Mouse (Mus musculus) lung, postnatal 0 days (tissue): ENCODE data around the gene Vezt. TPM values are rescaled to one million over a fixed set of nuclear protein-coding genes. Genes with fewer than 3 reads are reported as not detected.

Experiments used
- ATAC-seq: fragments of 200-750 bp; cut with Nextera tagmentation; 2 replicates; pipeline ENCODE4 v1.8.0; 2017; ENCODE audit warnings: moderate library complexity
- DNase-seq: peaks from one replicate; pipeline ENCODE4 v3.0.0-alpha.2; 2016; ENCODE audit warnings: low spot score
- H3K27ac ChIP-seq: fragments of 300-500 bp; sonication (generic); 2 replicates; pipeline ENCODE4 v1.5.1; 2014; ENCODE audit warnings: antibody characterized with exemption, mild to moderate bottlenecking, low read length, mixed read lengths
- H3K27me3 ChIP-seq: fragments of 300-500 bp; sonication (generic); replicated peaks from 2 replicates; pipeline ENCODE4 v1.6.1; 2014; ENCODE audit warnings: low read length, mixed read lengths; ENCODE audit not compliant: insufficient read depth
- H3K36me3 ChIP-seq: fragments of 300-500 bp; sonication (generic); 2 replicates; pipeline ENCODE4 v1.6.1; 2014; ENCODE audit warnings: low read length, mixed read lengths; ENCODE audit not compliant: insufficient read depth
- H3K4me1 ChIP-seq: fragments of 300-500 bp; sonication (generic); 2 replicates; pipeline ENCODE4 v1.6.1; 2014; ENCODE audit warnings: antibody characterized with exemption, low read depth, low read length, mixed read lengths; ENCODE audit not compliant: insufficient read depth
- H3K4me2 ChIP-seq: fragments of 300-500 bp; sonication (generic); replicated peaks from 2 replicates; pipeline ENCODE4 v1.6.1; 2014; ENCODE audit warnings: low read depth, mild to moderate bottlenecking, low read length, moderate library complexity, mixed read lengths
- H3K4me3 ChIP-seq: fragments of 300-500 bp; sonication (generic); 2 replicates; pipeline ENCODE4 v1.5.1; 2014; ENCODE audit warnings: low read depth, low read length
- H3K9ac ChIP-seq: fragments of 300-500 bp; sonication (generic); replicated peaks from 2 replicates; pipeline ENCODE4 v1.6.1; 2014; ENCODE audit warnings: low read depth, mild to moderate bottlenecking
- H3K9me3 ChIP-seq: fragments of 300-500 bp; sonication (generic); 2 replicates; pipeline ENCODE4 v1.6.1; 2016; ENCODE audit warnings: low read length, mixed read lengths
- CTCF ChIP-seq: IDR thresholded peaks from 2 replicates; pipeline ENCODE4 v1.5.1; 2016; ENCODE audit warnings: antibody characterized with exemption, mild to moderate bottlenecking
- EP300 ChIP-seq: IDR thresholded peaks from 2 replicates; pipeline ENCODE4 v1.6.1; 2016; ENCODE audit warnings: antibody characterized with exemption, mild to moderate bottlenecking, control low read depth
- WGBS: fragments of 180-500 bp; shearing (Covaris S2); extraction: QIAGEN DNeasy Blood & Tissue Kit; methylation state at CpG from one replicate; pipeline ENCODE4 v1.1.7; 2014; 5-methylcytosine and 5-hydroxymethylcytosine counted together
- polyA plus RNA-seq: library from polyadenylated mRNA; unstranded; fragments of >200 nt; fragmentation: Nextera tagmentation; extraction: Ambion mirVana; gene quantifications from 2 replicates; pipeline ENCODE4 v1.2.1, GENCODE M21; 2015

Vezt gene
- polyA plus RNA-seq, 1 experiment from 2014 or later: 14.3 TPM

DNA sequence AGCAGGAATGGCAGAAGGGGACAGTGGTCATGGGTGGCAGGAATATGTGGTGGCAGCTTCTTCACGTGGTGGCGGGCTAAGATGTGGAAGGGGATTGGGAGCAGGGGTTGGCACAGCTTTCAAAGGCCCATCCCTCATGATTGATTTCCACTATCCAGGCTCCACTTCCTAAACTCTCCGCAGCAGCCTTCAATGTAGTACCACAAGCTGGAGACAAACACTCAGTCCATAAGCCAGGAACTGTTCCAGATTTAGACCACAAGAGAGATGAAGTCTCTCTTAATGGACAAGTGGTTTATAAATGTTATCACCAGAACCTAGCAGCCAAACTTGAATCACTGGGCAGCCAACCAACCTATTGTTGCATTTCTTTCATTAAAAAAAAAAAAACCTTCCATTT is 81.6 kb downstream of the Vezt start:
- peak; percentile 50 for DNase-seq
- H3K9me3 ChIP-seq: no peaks in the 10 kb centered on the region
- ATAC-seq: peak; percentile 67; the same call in 1 of the 2 replicates
- no peak overlapping the region for H3K27ac ChIP-seq
- no peak overlapping the region for H3K4me3 ChIP-seq
- WGBS: 49% methylated on average over 3 of the region's 3 CpGs
- H3K9ac ChIP-seq: no peak overlapping the region
- H3K36me3 ChIP-seq: no peaks in the 10 kb centered on the region
- H3K27me3 ChIP-seq: no peaks in the 10 kb centered on the region
- peaks cover 4% of the 10 kb centered on the region; the same call in 1 of the 2 replicates for H3K4me1 ChIP-seq
- no peak for TF ChIP-seq EP300
- TF ChIP-seq CTCF: no peak
- H3K4me2 ChIP-seq: no peak overlapping the region

GRCm38 (mm10) chr10:93953504-93953903 is 82.1 kb downstream of the Vezt start:
- WGBS: 77% methylated on average over 7 of the region's 7 CpGs
- ATAC-seq: no peak

GRCm38 (mm10) chr10:93950991-93951390 is 84.6 kb downstream of the Vezt start:
- no peaks in the 10 kb centered on the region for H3K27me3 ChIP-seq
- no peaks in the 10 kb centered on the region for H3K36me3 ChIP-seq
- DNase-seq: peak; percentile 55
- no peak overlapping the region for H3K9ac ChIP-seq
- no peaks in the 10 kb centered on the region for H3K9me3 ChIP-seq
- TF ChIP-seq CTCF: no peak
- no peak for TF ChIP-seq EP300
- peaks cover 4% of the 10 kb centered on the region; the same call in 1 of the 2 replicates for H3K4me1 ChIP-seq
- no peak overlapping the region for H3K4me2 ChIP-seq
- ATAC-seq: peak; percentile 49; the same call in 1 of the 2 replicates
- WGBS: 56% methylated on average over 3 of the region's 3 CpGs
- no peak overlapping the region for H3K27ac ChIP-seq
- no peak overlapping the region for H3K4me3 ChIP-seq

More at GRCm38 (mm10) chr10:93953504-93953903, 82.1 kb downstream of the Vezt start:
- no peak for TF ChIP-seq CTCF
- TF ChIP-seq EP300: no peak
- no peak for DNase-seq
- Histone ChIP-seq H3K4me3 (no peak overlapping the region), H3K4me2 (no peak overlapping the region), H3K36me3 (no peaks in the 10 kb centered on the region), H3K27me3 (no peaks in the 10 kb centered on the region), H3K9me3 (no peaks in the 10 kb centered on the region), H3K4me1 (peaks cover 4% of the 10 kb centered on the region; the same call in 1 of the 2 replicates), H3K27ac (no peak overlapping the region), H3K9ac (no peak overlapping the region)

DNA sequence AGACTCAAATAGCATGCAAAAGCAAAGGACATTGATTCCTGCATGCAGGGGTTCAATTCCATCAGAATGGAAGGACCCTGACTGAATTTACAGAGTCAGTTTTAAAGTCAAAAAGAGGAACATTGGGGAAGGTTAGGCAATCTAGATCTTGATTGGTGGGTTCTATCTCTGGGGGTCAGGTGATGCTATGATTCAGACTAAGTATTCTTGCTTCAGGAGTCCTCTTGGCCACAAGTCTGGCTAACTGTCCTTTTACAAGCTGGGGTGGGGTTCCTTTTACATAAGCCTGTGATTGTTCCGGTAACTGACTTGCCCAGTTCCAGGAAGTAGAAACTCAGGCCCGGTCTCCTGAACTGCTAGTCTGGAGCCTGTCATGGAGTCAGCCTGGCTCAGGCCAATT is 85.7 kb downstream of the Vezt start:
- H3K4me1 ChIP-seq: peaks cover 4% of the 10 kb centered on the region; the same call in 1 of the 2 replicates
- WGBS: 78% methylated on average over 2 of the region's 2 CpGs
- DNase-seq: peak; percentile 14

GRCm38 (mm10) chr10:93945843-93946499 is 89.6 kb downstream of the Vezt start:
- Histone ChIP-seq H3K9me3 (no peaks in the 10 kb centered on the region), H3K27me3 (no peaks in the 10 kb centered on the region)
- no peak for DNase-seq

More for the DNA sequence above, 85.7 kb downstream of the Vezt start:
- Histone ChIP-seq H3K9me3 (no peaks in the 10 kb centered on the region), H3K4me2 (no peak overlapping the region), H3K27ac (no peak overlapping the region), H3K4me3 (no peak overlapping the region), H3K36me3 (no peaks in the 10 kb centered on the region), H3K9ac (no peak overlapping the region), H3K27me3 (no peaks in the 10 kb centered on the region)
- TF ChIP-seq EP300 (no peak), CTCF (no peak)
- ATAC-seq: no peak

DNA sequence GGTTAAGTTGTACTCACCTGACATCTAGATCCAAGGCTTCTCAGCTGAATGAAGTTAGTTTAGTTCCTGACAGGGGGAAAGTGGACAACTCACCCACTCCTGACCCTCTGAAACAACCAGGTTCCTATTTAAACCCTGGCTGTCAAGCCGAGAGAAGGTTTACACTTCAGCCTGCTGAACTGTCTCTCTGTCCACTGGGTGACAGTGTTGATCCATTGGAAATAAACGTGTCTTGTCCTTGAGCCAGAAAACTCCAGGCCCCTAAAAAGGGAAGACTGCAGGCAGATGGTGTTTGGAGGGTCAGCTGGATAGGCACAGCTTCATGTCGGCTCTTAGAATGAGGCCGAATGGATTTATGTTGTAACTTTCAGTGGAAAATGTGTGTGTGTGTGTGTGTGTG is 90.3 kb downstream of the Vezt start:
- no peak overlapping the region for H3K4me2 ChIP-seq
- no peak for TF ChIP-seq EP300
- TF ChIP-seq CTCF: peak; percentile 87
- no peaks in the 10 kb centered on the region for H3K27me3 ChIP-seq
- H3K9ac ChIP-seq: no peak overlapping the region
- DNase-seq (peak; percentile 77), ATAC-seq (peak; percentile 76)
- H3K4me1 ChIP-seq: no peaks in the 10 kb centered on the region
- no peak overlapping the region for H3K4me3 ChIP-seq
- H3K27ac ChIP-seq: no peak overlapping the region
- no peaks in the 10 kb centered on the region for H3K36me3 ChIP-seq
- WGBS: 33% methylated on average over 4 of the region's 4 CpGs
- no peaks in the 10 kb centered on the region for H3K9me3 ChIP-seq

More at GRCm38 (mm10) chr10:93945843-93946499, 89.6 kb downstream of the Vezt start:
- ATAC-seq: peak; percentile 13; the same call in 1 of the 2 replicates
- H3K27ac ChIP-seq: no peak overlapping the region
- no peaks in the 10 kb centered on the region for H3K36me3 ChIP-seq
- TF ChIP-seq CTCF (no peak), EP300 (no peak)
- H3K9ac ChIP-seq: no peak overlapping the region
- no peaks in the 10 kb centered on the region for H3K4me1 ChIP-seq
- H3K4me3 ChIP-seq: no peak overlapping the region
- no peak overlapping the region for H3K4me2 ChIP-seq
- WGBS: 56% methylated on average over 9 of the region's 9 CpGs
